Mouse (Mus musculus) liver, adult 2 months (tissue): Measurements from ENCODE around the gene Sh2b1.

Experiments
- CTCF ChIP-seq: fragments of 200-500 bp; IDR thresholded peaks from 2 replicates; pipeline ENCODE4 v1.5.1; 2011; ENCODE audit warnings: low read depth, low read length, control low read depth
- POLR2A ChIP-seq: fragments of 200-500 bp; IDR thresholded peaks from 2 replicates; pipeline ENCODE4 v1.6.1; 2011; ENCODE audit warnings: low read length, control low read depth; ENCODE audit not compliant: insufficient read depth; ENCODE audit errors: extremely low read depth

DNA sequence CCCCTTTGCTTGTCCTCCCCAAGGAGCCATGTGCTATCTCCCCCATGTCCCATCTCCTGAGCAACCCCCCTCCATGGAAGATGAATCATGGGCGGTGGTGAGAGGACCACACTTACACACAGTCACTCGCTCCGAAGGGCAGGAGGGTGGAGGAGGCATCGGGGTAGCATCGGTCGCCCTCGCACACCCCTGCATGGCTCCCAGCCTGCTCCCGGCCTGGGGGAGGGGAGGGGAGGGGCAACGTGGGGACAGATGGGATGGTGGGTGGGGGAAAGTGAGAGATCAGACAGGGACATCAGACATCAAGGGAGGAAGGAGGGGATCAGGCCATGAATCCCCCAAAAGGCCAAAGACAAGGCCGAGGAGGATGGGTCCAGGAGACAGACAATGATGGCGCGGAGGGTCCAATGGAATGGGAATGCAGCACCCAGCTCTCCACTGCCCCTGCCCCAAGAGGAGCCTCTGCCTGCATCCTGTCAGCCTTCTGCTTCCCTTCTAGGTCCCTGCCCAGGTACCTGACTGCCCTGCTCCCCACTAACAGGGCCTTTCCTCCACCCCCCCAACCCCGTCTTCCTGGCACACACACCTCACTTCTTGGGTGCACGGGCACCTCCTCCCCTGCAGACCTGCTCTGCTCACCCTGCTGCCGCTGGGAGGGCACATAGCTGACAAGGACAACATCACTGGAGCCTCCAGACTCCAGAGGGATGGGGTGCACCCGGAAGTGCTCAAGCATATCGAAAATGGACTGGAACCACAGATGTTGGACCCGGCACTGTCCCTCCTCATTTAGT is 7.2 kb downstream of the Sh2b1 start:
- TF ChIP-seq CTCF (no peak), POLR2A (no peak)
